Mouse (Mus musculus) hindbrain, embryonic 14.5 days (tissue): Measurements from ENCODE around the gene Pax1. TPM values are rescaled to one million over a fixed set of nuclear protein-coding genes. Genes with fewer than 3 reads are reported as not detected.

Experiments used
- ATAC-seq: fragments of 200-750 bp; cut with Nextera tagmentation; 2 replicates; pipeline ENCODE4 v1.8.0; 2017; ENCODE audit warnings: moderate number of reproducible peaks, mild to moderate bottlenecking, moderate TSS enrichment, moderate library complexity; ENCODE audit not compliant: low FRiP score
- DNase-seq: peaks from one replicate; pipeline ENCODE4 v3.0.0-alpha.2; 2015; ENCODE audit warnings: low spot score
- H3K27ac ChIP-seq: fragments of 300-500 bp; sonication (generic); 2 replicates; pipeline ENCODE4 v1.5.1; 2014; ENCODE audit warnings: mild to moderate bottlenecking, moderate library complexity
- H3K27me3 ChIP-seq: fragments of 300-500 bp; sonication (generic); 2 replicates; pipeline ENCODE4 v1.6.1; 2014; ENCODE audit warnings: mild to moderate bottlenecking, low read length, mixed read lengths; ENCODE audit not compliant: control insufficient read depth, insufficient read depth
- H3K36me3 ChIP-seq: fragments of 300-500 bp; sonication (generic); replicated peaks from 2 replicates; pipeline ENCODE4 v1.6.1; 2014; ENCODE audit not compliant: control insufficient read depth, insufficient read depth
- H3K4me1 ChIP-seq: fragments of 300-500 bp; sonication (generic); replicated peaks from 2 replicates; pipeline ENCODE4 v1.6.1; 2014; ENCODE audit warnings: antibody characterized with exemption, low read length, mixed read lengths; ENCODE audit not compliant: control insufficient read depth, insufficient read depth
- H3K4me2 ChIP-seq: fragments of 300-500 bp; sonication (generic); replicated peaks from 2 replicates; pipeline ENCODE4 v1.6.1; 2014; ENCODE audit warnings: mild to moderate bottlenecking, moderate library complexity
- H3K4me3 ChIP-seq: fragments of 300-500 bp; sonication (generic); replicated peaks from 2 replicates; pipeline ENCODE4 v1.5.1; 2014; ENCODE audit warnings: mild to moderate bottlenecking, low read length
- H3K9ac ChIP-seq: fragments of 300-500 bp; sonication (generic); 2 replicates; pipeline ENCODE4 v1.6.1; 2014
- H3K9me3 ChIP-seq: fragments of 300-500 bp; sonication (generic); 2 replicates; pipeline ENCODE4 v1.6.1; 2016; ENCODE audit warnings: low read length; ENCODE audit not compliant: control insufficient read depth
- WGBS: fragments of 180-500 bp; shearing (Covaris S2); extraction: QIAGEN DNeasy Blood & Tissue Kit; methylation state at CpG from one replicate; pipeline ENCODE4 v1.1.7; 2014; 5-methylcytosine and 5-hydroxymethylcytosine counted together
- polyA plus RNA-seq: library from polyadenylated mRNA; unstranded; fragments of >200 nt; fragmentation: Nextera tagmentation; extraction: Ambion mirVana; gene quantifications from 2 replicates; pipeline ENCODE4 v1.2.1, GENCODE M21; 2014

Pax1 gene
- polyA plus RNA-seq = not detected in 2 replicates

DNA sequence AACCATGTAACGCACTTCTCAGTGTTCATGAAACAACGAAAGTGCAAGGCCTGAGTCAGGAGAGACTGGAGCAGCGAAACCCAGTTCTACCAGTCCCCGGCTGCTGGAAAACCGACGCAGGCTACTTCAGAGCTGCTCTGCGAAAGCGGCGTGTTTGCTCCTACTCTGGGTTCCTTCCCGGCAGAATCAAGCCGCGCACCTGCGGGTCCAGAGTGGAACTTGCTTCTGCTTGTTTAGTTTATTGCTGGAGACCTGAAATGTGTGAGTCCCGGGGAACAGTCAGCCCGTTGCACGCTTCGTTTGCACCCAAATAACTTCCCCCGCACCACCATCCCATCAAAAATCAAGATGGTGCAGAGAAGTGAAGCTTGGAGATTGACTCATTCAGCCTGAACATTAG lies at the start of gene Pax1:
Pax1 (plus strand) TSS at position 345 of the 400 bp plus-strand sequence.
- Histone ChIP-seq H3K36me3 (no peaks in the 10 kb centered on the region), H3K4me2 (no peak within 1 kb of the TSS), H3K4me1 (no peaks in the 10 kb centered on the region), H3K27ac (no peak within 1 kb of the TSS), H3K27me3 (peaks cover 99% of the 10 kb centered on the region), H3K9me3 (no peaks in the 10 kb centered on the region), H3K4me3 (no peak within 1 kb of the TSS), H3K9ac (no peak within 1 kb of the TSS)
- no peak for ATAC-seq
- under 1% methylated on average over 18 of the region's 18 CpGs for WGBS
- DNase-seq = no peak

DNA sequence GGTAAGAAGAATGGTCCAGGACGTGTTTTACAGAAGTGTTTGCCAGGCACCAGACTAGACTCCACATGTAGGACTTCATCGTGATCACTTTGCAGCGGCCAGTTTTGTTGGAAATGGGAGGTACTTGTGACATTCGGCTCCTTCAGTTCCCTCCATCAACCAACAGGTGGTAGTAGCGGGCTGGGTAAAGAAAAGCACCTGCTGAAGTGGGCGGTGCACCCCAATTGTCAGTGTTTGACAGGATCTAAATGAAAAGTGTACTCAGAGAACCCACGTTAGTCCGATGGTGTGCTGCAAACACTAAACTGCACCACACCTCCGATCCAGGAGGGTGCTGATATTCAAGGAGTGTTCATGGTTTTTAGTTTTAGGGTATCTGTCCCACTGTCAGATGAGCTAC lies 40.7 kb upstream of the Pax1 start:
- Histone ChIP-seq H3K27ac (no peak overlapping the region), H3K9me3 (no peaks in the 10 kb centered on the region), H3K4me3 (no peak overlapping the region), H3K36me3 (no peaks in the 10 kb centered on the region), H3K4me1 (no peaks in the 10 kb centered on the region), H3K9ac (no peak overlapping the region), H3K27me3 (peaks cover 13% of the 10 kb centered on the region; the same call in 1 of the 2 replicates), H3K4me2 (no peak overlapping the region)
- no peak for ATAC-seq
- peak; percentile 66 for DNase-seq
- 13% methylated on average over 9 of the region's 9 CpGs for WGBS

DNA sequence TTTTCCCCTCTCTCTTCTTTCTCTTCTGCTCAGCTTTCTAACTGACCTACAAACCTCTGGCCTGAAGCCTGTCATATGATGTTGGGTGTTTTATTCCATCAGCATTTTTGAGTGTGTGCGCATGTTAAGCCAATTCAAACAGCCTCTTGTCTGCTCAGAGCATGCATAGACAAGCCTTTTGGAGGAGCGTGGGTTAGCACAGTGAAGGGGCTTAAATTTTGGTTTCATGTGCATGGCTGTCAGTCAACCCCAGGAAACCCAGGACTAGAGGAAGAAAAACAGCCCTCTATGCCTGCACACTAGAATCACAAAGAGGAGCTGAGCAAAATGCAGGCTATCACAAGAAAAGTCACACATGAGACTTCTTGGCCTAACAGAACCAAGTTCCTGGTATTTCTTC lies 36.5 kb upstream of the Pax1 start:
- Histone ChIP-seq H3K9me3 (no peaks in the 10 kb centered on the region), H3K4me2 (no peak overlapping the region), H3K27me3 (peaks cover 12% of the 10 kb centered on the region; the same call in 1 of the 2 replicates), H3K9ac (no peak overlapping the region), H3K4me1 (no peaks in the 10 kb centered on the region), H3K36me3 (no peaks in the 10 kb centered on the region), H3K27ac (no peak overlapping the region), H3K4me3 (no peak overlapping the region)
- DNase-seq (no peak), ATAC-seq (no peak)
- 75% methylated on average over 2 of the region's 2 CpGs for WGBS

DNA sequence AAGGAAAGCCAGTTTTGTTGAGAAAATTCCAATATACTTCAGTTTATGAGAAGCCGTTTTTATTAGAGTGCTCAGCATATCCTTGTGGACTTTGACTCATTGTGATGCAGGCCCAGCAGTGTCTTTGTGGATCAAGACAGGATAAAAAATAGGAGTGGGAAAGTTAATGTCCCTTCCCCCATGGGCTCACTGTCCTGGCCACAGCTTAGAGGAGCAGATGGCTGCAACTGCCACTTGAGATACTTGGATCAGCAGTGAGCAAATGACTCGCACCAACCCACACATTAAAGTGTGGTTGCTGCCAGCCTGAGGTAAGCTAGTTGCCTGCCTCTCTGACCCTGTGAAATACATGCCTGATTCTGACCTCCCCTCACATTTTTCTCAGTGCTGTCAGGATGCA lies 29.0 kb upstream of the Pax1 start:
- Histone ChIP-seq H3K9me3 (no peaks in the 10 kb centered on the region), H3K27ac (no peak overlapping the region), H3K27me3 (no peaks in the 10 kb centered on the region), H3K4me2 (no peak overlapping the region), H3K4me3 (no peak overlapping the region), H3K36me3 (no peaks in the 10 kb centered on the region), H3K9ac (no peak overlapping the region), H3K4me1 (no peaks in the 10 kb centered on the region)
- no peak for ATAC-seq
- 86% methylated on average over 2 of the region's 2 CpGs for WGBS
- DNase-seq = no peak

DNA sequence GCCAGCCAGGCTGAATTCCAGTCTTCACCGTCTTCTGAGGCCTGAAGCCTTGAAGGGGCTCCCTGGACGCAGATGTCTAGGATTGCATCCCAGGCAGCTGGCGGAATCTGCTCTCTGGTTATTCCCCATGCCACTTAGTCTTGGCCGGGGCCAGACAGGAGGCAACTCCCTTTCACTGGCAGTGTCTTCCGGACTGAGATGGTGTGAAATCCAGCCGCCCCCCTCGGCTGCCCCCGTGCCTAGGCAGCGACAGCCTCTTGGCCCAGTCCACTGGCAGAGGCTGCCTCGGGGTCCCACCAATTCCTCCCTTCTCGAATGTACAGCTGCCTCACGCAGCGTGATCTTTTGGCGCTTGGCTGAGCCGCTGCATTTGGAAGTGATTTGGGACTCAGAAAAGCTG lies 23.0 kb upstream of the Pax1 start:
- Histone ChIP-seq H3K27ac (no peak overlapping the region), H3K4me3 (no peak overlapping the region), H3K9me3 (no peaks in the 10 kb centered on the region), H3K27me3 (no peaks in the 10 kb centered on the region), H3K36me3 (no peaks in the 10 kb centered on the region), H3K4me1 (no peaks in the 10 kb centered on the region), H3K9ac (no peak overlapping the region), H3K4me2 (no peak overlapping the region)
- no peak for DNase-seq
- 71% methylated on average over 15 of the region's 15 CpGs for WGBS
- no peak for ATAC-seq

DNA sequence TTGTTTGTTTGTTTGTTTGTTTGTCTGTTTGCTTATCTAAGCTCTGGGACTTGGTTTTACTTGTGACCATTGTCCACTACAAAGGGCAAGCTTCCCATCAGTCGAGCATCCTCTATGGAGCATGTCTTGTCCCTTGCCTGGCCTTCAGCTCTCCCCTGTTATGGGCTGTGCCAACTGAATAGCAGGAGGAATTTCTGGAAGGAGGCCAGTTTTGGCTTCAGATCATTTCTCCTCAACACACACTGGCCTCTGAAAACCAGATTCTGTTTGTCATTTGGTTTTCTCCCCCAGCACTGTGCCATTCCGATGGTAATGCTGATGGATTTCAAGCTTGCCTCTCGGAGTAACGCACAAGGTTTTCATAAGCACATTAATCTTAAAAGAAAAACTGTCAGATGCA lies 21.9 kb upstream of the Pax1 start:
- DNase-seq (no peak), ATAC-seq (no peak)
- Histone ChIP-seq H3K4me2 (no peak overlapping the region), H3K36me3 (no peaks in the 10 kb centered on the region), H3K9me3 (no peaks in the 10 kb centered on the region), H3K27me3 (no peaks in the 10 kb centered on the region), H3K4me3 (no peak overlapping the region), H3K9ac (no peak overlapping the region), H3K27ac (no peak overlapping the region), H3K4me1 (no peaks in the 10 kb centered on the region)
- WGBS = 67% methylated on average over 4 of the region's 4 CpGs

DNA sequence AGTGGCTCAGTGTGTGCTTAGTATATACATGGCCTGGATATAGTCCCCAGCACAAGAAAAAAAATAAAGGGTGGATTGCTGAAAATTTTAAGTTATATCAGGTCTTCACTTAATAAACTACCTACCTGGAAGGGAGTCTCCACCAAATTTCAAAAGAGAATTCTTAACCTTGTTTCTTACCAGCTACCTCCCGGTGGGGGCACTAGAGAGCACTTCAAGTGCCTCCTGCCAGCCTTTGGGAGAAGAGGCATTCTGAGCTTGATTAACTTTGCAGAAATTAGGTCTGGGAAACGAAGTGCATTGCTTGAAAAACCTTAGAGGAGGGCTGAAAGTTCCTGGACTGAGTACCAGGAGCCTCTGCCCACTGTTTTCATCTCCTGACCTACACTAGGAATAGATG lies 19.5 kb upstream of the Pax1 start:
- WGBS = 24% methylated on average over 2 of the region's 2 CpGs
- H3K4me3 ChIP-seq = no peak overlapping the region
- no peaks in the 10 kb centered on the region for H3K4me1 ChIP-seq
- no peak for DNase-seq
- no peak for ATAC-seq
- no peaks in the 10 kb centered on the region for H3K9me3 ChIP-seq
- H3K27me3 ChIP-seq = no peaks in the 10 kb centered on the region
- H3K36me3 ChIP-seq = no peaks in the 10 kb centered on the region
- H3K4me2 ChIP-seq = no peak overlapping the region
- H3K27ac ChIP-seq = no peak overlapping the region
- H3K9ac ChIP-seq = no peak overlapping the region

DNA sequence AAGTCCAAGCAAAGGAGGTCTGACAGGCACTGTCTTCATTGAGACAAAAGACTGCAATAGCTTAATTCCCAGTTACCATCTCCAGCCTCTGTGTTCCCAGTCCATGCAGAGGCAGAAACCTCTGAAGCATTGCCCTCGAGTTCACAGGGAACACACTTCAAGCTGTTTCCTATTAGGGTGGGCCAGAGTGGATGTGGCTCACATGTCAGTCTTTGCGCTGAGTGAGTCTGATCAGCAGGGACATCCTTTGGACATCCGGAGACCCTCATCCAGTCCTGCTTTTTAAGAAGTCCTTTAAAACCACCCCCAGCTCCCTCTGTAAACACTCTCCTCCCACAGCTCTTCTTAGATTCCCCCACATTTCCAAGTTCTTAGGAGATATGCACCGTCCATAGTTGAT lies 2.0 kb upstream of the Pax1 start:
- no peak overlapping the region for H3K27ac ChIP-seq
- no peaks in the 10 kb centered on the region for H3K36me3 ChIP-seq
- no peak overlapping the region for H3K4me2 ChIP-seq
- H3K27me3 ChIP-seq = peaks cover 99% of the 10 kb centered on the region
- no peak for ATAC-seq
- H3K4me3 ChIP-seq = no peak overlapping the region
- H3K9ac ChIP-seq = no peak overlapping the region
- no peaks in the 10 kb centered on the region for H3K4me1 ChIP-seq
- H3K9me3 ChIP-seq = no peaks in the 10 kb centered on the region
- WGBS = 3% methylated on average over 4 of the region's 4 CpGs
- no peak for DNase-seq

DNA sequence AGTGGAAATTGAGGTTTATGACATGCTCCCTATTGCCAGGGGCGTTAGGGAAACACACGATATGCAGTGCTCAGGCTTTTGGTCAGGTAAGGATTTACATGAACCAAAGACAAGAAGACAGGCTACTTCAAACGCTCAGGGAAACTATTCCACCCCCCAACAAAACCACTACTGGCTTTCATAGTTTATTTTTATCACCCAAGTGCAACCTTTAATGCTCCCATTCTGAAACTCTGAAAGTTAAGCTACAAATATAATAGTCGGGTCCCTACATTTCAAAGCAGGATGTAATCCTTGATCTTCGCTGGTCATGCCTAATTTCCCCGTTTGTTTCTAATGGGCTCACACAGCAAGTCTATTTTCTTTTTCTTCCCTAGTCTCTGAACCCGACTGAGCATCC lies 1.3 kb upstream of the Pax1 start:
- no peak overlapping the region for H3K9ac ChIP-seq
- H3K36me3 ChIP-seq = no peaks in the 10 kb centered on the region
- no peak for DNase-seq
- H3K4me3 ChIP-seq = no peak overlapping the region
- 2% methylated on average over 7 of the region's 7 CpGs for WGBS
- ATAC-seq = no peak
- no peak overlapping the region for H3K27ac ChIP-seq
- H3K4me2 ChIP-seq = no peak overlapping the region
- H3K9me3 ChIP-seq = no peaks in the 10 kb centered on the region
- peaks cover 99% of the 10 kb centered on the region for H3K27me3 ChIP-seq
- no peaks in the 10 kb centered on the region for H3K4me1 ChIP-seq

DNA sequence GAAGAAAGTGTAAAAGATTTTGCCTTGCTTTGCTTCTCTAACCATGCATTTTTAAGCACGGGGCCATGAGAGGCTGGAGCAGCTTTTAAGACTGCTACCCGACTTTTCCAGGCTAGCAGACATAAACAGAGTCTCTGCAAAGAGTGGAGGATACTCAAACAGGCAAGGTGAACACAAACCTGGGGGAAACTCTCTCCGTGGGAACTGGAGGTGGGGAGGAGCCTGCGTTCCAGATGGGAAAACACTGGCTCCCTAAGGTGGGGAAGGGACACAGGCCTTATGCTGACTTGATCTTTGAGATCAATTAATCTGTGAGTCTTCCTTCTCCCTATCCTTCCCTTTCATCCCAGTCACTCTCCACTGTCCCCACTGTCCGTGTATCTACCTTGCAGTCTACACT lies 869 bp upstream of the Pax1 start:
- Histone ChIP-seq H3K27ac (no peak overlapping the region), H3K27me3 (peaks cover 99% of the 10 kb centered on the region), H3K9ac (no peak overlapping the region), H3K36me3 (no peaks in the 10 kb centered on the region), H3K4me1 (no peaks in the 10 kb centered on the region), H3K4me2 (no peak overlapping the region), H3K9me3 (no peaks in the 10 kb centered on the region), H3K4me3 (no peak overlapping the region)
- under 1% methylated on average over 5 of the region's 5 CpGs for WGBS
- DNase-seq (no peak), ATAC-seq (no peak)
